Mouse (Mus musculus) myocyte (in vitro differentiated cells): ENCODE data around the gene Utf1. TPM values are rescaled to one million over a fixed set of nuclear protein-coding genes. Genes with fewer than 3 reads are reported as not detected.

Experiments
- H3K27me3 ChIP-seq: one replicate; pipeline ENCODE4 v1.6.1; 2011; ENCODE audit not compliant: control insufficient read depth, insufficient read depth, insufficient read length
- H3K36me3 ChIP-seq: one replicate; pipeline ENCODE4 v1.6.1; 2011; ENCODE audit not compliant: control insufficient read depth, insufficient read depth
- H3K4me2 ChIP-seq: one replicate; pipeline ENCODE4 v1.6.1; 2011; ENCODE audit warnings: low read depth, control low read depth
- H3K4me3 ChIP-seq: one replicate; pipeline ENCODE4 v1.5.1; 2011; ENCODE audit warnings: mild to moderate bottlenecking, control low read depth, moderate library complexity
- H3K79me2 ChIP-seq: one replicate; pipeline ENCODE4 v1.6.1; 2011; ENCODE audit not compliant: control insufficient read depth, insufficient read depth
- H3ac ChIP-seq: one replicate; pipeline ENCODE4 v1.6.1; 2011; ENCODE audit not compliant: control insufficient read depth, insufficient read length
- CEBPB ChIP-seq: IDR thresholded peaks from 2 replicates; pipeline ENCODE4 v1.6.1; 2011; ENCODE audit warnings: mild to moderate bottlenecking, moderate library complexity; ENCODE audit not compliant: poor library complexity, insufficient read depth, severe bottlenecking
- E2F4 ChIP-seq: IDR thresholded peaks from one replicate; pipeline ENCODE4 v1.6.1; 2011; ENCODE audit warnings: mild to moderate bottlenecking, control low read depth, moderate library complexity; ENCODE audit not compliant: insufficient read depth
- MAX ChIP-seq: IDR thresholded peaks from one replicate; pipeline ENCODE4 v1.6.1; 2011; ENCODE audit warnings: low read depth, mild to moderate bottlenecking, control low read depth
- MYOD1 ChIP-seq, 3 experiments: IDR thresholded peaks; one replicate each; pipeline ENCODE4 v1.6.1; 2011; ENCODE audit warnings: control low read depth in 2 of 3, low read depth in 2 of 3, mild to moderate bottlenecking in 2 of 3, moderate library complexity in 1 of 3; ENCODE audit not compliant: insufficient read length in 2 of 3, control insufficient read depth in 1 of 3
- MYOG ChIP-seq, 3 experiments: IDR thresholded peaks; one replicate each; pipeline ENCODE4 v1.6.1; 2011; ENCODE audit warnings: control low read depth in 2 of 3, low read depth in 2 of 3, mild to moderate bottlenecking in 2 of 3; ENCODE audit not compliant: insufficient read length in 2 of 3, control insufficient read depth in 1 of 3, insufficient read depth in 1 of 3
- POLR2A ChIP-seq: IDR thresholded peaks from one replicate; pipeline ENCODE4 v1.6.1; 2011; ENCODE audit warnings: low read depth, mild to moderate bottlenecking, control low read depth, moderate library complexity; ENCODE audit not compliant: insufficient read length
- POLR2AphosphoS2 ChIP-seq: IDR thresholded peaks from one replicate; pipeline ENCODE4 v1.6.1; 2011; ENCODE audit warnings: low read depth, control low read depth; ENCODE audit not compliant: insufficient read length
- REST ChIP-seq: IDR thresholded peaks from one replicate; pipeline ENCODE4 v1.6.1; 2011; ENCODE audit warnings: mild to moderate bottlenecking, control low read depth, moderate library complexity; ENCODE audit not compliant: insufficient read depth, insufficient read length
- SRF ChIP-seq: IDR thresholded peaks from one replicate; pipeline ENCODE4 v1.6.1; 2011; ENCODE audit warnings: low read depth; ENCODE audit not compliant: control insufficient read depth, insufficient read length
- TCF12 ChIP-seq: IDR thresholded peaks from one replicate; pipeline ENCODE4 v1.6.1; 2011; ENCODE audit warnings: mild to moderate bottlenecking, control low read depth; ENCODE audit not compliant: poor library complexity, insufficient read depth, severe bottlenecking
- TCF3 ChIP-seq: IDR thresholded peaks from one replicate; pipeline ENCODE4 v1.6.1; 2011; ENCODE audit warnings: low read depth, control low read depth; ENCODE audit not compliant: insufficient read length
- USF1 ChIP-seq: IDR thresholded peaks from one replicate; pipeline ENCODE4 v1.6.1; 2011; ENCODE audit warnings: low read depth, mild to moderate bottlenecking, control low read depth, moderate library complexity
- polyA plus RNA-seq: library from polyadenylated mRNA; unstranded; fragments of >200 nt; fragmentation: generic; extraction: Trizol; gene quantifications from one replicate; pipeline ENCODE4 v1.2.1, GENCODE M21; 2012; ENCODE audit warnings: missing spikeins

The Utf1 gene
- polyA plus RNA-seq, 1 experiment, result not detected

- Histone ChIP-seq H3K4me2 (no peak overlapping the region), H3ac (no peak overlapping the region), H3K36me3 (no peaks in the 10 kb centered on the region), H3K79me2 (no peaks in the 10 kb centered on the region), H3K27me3 (no peaks in the 10 kb centered on the region), H3K4me3 (no peak overlapping the region)
- TF ChIP-seq CEBPB, result no peak
- TF ChIP-seq E2F4, result no peak
- TF ChIP-seq TCF12, result no peak
Measured at GRCm38 (mm10) chr7:139936705-139937104, 6.9 kb upstream of the Utf1 start.

GRCm38 (mm10) chr7:139937138-139937537, 6.5 kb upstream of the Utf1 start:
- no peak overlapping the region for H3ac ChIP-seq
- H3K4me2 ChIP-seq, result no peak overlapping the region
- TF ChIP-seq CEBPB (no peak), E2F4 (no peak), MAX (no peak), POLR2AphosphoS2 (no peak), MYOD1 (IDR thresholded peaks at IDR 0.05; ENCODE audit: control insufficient read depth in 1 of 3, insufficient read length in 2 of 3, low read depth in 2 of 3) (no peak), POLR2A (no peak), TCF3 (no peak), SRF (no peak), MYOG (IDR thresholded peaks at IDR 0.05; ENCODE audit: control insufficient read depth in 1 of 3, insufficient read depth in 1 of 3, insufficient read length in 2 of 3, low read depth in 2 of 3) (no peak), REST (no peak), TCF12 (no peak), USF1 (no peak)
- no peaks in the 10 kb centered on the region for H3K79me2 ChIP-seq
- no peak overlapping the region for H3K4me3 ChIP-seq
- no peaks in the 10 kb centered on the region for H3K27me3 ChIP-seq
- H3K36me3 ChIP-seq, result no peaks in the 10 kb centered on the region

GRCm38 (mm10) chr7:139937810-139938209, 5.8 kb upstream of the Utf1 start:
- Histone ChIP-seq H3K4me3 (no peak overlapping the region), H3ac (no peak overlapping the region), H3K79me2 (no peaks in the 10 kb centered on the region), H3K36me3 (no peaks in the 10 kb centered on the region), H3K27me3 (no peaks in the 10 kb centered on the region), H3K4me2 (no peak overlapping the region)
- TF ChIP-seq REST, result no peak
- TF ChIP-seq MYOG (IDR thresholded peaks at IDR 0.05; ENCODE audit: control insufficient read depth in 1 of 3, insufficient read depth in 1 of 3, insufficient read length in 2 of 3, low read depth in 2 of 3), result no peak
- no peak for TF ChIP-seq CEBPB
- TF ChIP-seq SRF, result no peak
- TF ChIP-seq POLR2AphosphoS2, result no peak
- no peak for TF ChIP-seq USF1
- no peak for TF ChIP-seq E2F4
- no peak for TF ChIP-seq TCF3
- no peak for TF ChIP-seq POLR2A
- TF ChIP-seq MYOD1 (IDR thresholded peaks at IDR 0.05; ENCODE audit: control insufficient read depth in 1 of 3, insufficient read length in 2 of 3, low read depth in 2 of 3), result no peak
- no peak for TF ChIP-seq TCF12
- no peak for TF ChIP-seq MAX

GRCm38 (mm10) chr7:139940476-139941209, 2.9 kb upstream of the Utf1 start:
- TF ChIP-seq E2F4 (no peak), TCF12 (peak; percentile 49), POLR2AphosphoS2 (no peak), CEBPB (no peak), POLR2A (no peak), REST (no peak), TCF3 (peak; percentile 37), MYOG (IDR thresholded peaks at IDR 0.05; ENCODE audit: control insufficient read depth in 1 of 3, insufficient read depth in 1 of 3, insufficient read length in 2 of 3, low read depth in 2 of 3) (peak in 2 of 3 experiments; percentile 81 to 86), USF1 (no peak), SRF (no peak), MYOD1 (IDR thresholded peaks at IDR 0.05; ENCODE audit: control insufficient read depth in 1 of 3, insufficient read length in 2 of 3, low read depth in 2 of 3) (peak; percentile 10 to 96 (median 93)), MAX (no peak)
- Histone ChIP-seq H3K4me2 (peak overlapping the region; percentile 38), H3K27me3 (no peaks in the 10 kb centered on the region), H3K36me3 (no peaks in the 10 kb centered on the region), H3K4me3 (no peak overlapping the region), H3ac (no peak overlapping the region), H3K79me2 (no peaks in the 10 kb centered on the region)
